Mouse (Mus musculus): ENCODE measurements around the gene Nt5c. TPM values are rescaled to one million over a fixed set of nuclear protein-coding genes. Genes with fewer than 3 reads are reported as not detected.
"Not testable (repeated sequence)": the region's sequence is repeated elsewhere in the genome, so short reads cannot be mapped to it uniquely, and the experiment has no call there.

The Nt5c gene
- polyA plus RNA-seq, 1 experiment from 2014 or later, result 108 TPM

DNA sequence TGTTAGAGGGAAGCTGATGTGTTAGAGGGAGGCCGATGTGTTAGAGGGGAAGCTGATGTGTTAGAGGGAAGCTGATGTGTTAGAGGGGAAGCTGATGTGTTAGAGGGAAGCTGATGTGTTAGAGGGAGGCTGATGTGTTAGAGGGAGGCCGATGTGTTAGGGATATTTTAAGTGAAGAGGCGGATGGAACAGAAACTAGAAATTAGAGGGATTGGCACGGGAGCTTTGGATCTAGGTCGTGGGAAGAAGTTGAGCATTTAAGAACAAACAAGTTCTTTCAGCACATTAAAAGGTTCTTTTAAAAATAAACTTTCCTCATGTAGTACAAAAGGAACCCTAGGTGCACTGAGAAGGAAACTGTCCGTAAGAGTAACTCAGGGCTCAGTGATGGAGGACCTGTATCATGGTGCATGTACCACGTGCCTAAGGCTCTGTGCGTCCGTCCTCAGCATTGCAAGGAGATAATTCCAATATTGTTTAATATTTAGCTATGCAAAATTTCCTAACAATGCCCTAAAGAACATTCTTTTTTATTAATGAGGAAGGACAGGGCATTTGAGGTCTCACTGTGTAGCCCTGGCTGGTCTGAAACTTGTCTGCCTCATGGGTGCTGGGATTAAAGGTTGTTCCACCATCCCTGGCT lies 13.2 kb downstream of the Nt5c start:
- Histone ChIP-seq H3K36me3 (replicated peaks) (0 out of 2 replicates have a peak, but pooled peaks cover 6% of the 10 kb centered on the region), H3K4me2 (no peak overlapping the region), H3K4me3 (no peak overlapping the region), H3K4me1 (peaks cover 32% of the 10 kb centered on the region), H3K9me3 (no peaks in the 10 kb centered on the region), H3K27ac (no peak overlapping the region), H3K27me3 (replicated peaks) (no peaks in the 10 kb centered on the region), H3K9ac (no peak overlapping the region)
- 89% methylated on average over 9 of the region's 9 CpGs for WGBS
- ATAC-seq (replicated peaks), result no peak

GRCm38 (mm10) chr11:115477388-115477787 lies 14.3 kb downstream of the Nt5c start:
- not testable (repeated sequence) for ATAC-seq (replicated peaks); H3K27me3 ChIP-seq (replicated peaks); H3K4me3 ChIP-seq; H3K27ac ChIP-seq; H3K9me3 ChIP-seq; H3K36me3 ChIP-seq (replicated peaks)
- Histone ChIP-seq H3K4me2 (peak overlapping the region; percentile 96; the same call in 1 of the 2 replicates), H3K9ac (0 out of 2 replicates have a peak overlapping the region, but pooled peaks have one; percentile 4), H3K4me1 (peaks cover 33% of the 10 kb centered on the region)
- WGBS, result 91% methylated on average over 7 of the region's 7 CpGs

- ATAC-seq (replicated peaks); H3K36me3 ChIP-seq (replicated peaks); H3K27me3 ChIP-seq (replicated peaks); H3K27ac ChIP-seq; H3K9me3 ChIP-seq: not testable (repeated sequence)
- Histone ChIP-seq H3K9ac (0 out of 2 replicates have a peak overlapping the region, but pooled peaks have one; percentile 4), H3K4me2 (peak overlapping the region; percentile 96), H3K4me3 (peak overlapping the region; percentile 89), H3K4me1 (peaks cover 33% of the 10 kb centered on the region)
- 82% methylated on average over 4 of the region's 4 CpGs for WGBS
These were observed 15.0 kb downstream of the Nt5c start for GRCm38 (mm10) chr11:115476630-115477029.

DNA sequence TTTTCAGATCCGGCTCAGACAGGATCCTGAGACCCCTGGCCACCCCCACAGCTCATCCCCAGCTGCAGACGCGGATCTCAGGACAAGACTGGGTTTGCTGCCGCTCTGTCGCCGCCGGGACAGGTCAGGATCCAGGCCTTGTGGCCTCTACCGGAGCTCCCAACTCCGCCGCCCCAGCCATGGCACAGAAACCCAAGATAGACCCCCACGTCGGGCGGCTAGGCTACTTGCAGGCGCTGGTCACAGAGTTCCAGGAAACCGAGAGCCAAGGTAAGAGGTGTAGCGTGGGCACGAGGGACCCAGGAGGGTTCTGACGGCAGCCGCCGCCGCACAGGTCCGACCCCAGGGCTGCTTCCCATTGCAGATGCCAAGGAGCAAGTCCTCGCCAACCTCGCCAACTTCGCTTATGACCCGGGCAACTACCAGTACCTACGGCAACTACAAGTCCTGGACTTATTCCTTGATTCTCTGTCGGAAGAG lies 15.9 kb downstream of the Nt5c start:
- peak overlapping the region; percentile 89 for H3K4me3 ChIP-seq
- ATAC-seq (replicated peaks), result peak; percentile 49
- H3K4me1 ChIP-seq, result peaks cover 33% of the 10 kb centered on the region
- no peaks in the 10 kb centered on the region for H3K9me3 ChIP-seq
- peak overlapping the region; percentile 96 for H3K4me2 ChIP-seq
- no peaks in the 10 kb centered on the region for H3K27me3 ChIP-seq (replicated peaks)
- WGBS, result 4% methylated on average over 28 of the region's 28 CpGs
- H3K36me3 ChIP-seq (replicated peaks), result 0 out of 2 replicates have a peak, but pooled peaks cover 3% of the 10 kb centered on the region
- peak overlapping the region; percentile 87 for H3K27ac ChIP-seq
- H3K9ac ChIP-seq, result peak overlapping the region; percentile 73

- H3K4me1 ChIP-seq, result peaks cover 33% of the 10 kb centered on the region
- 0 out of 2 replicates have a peak, but pooled peaks cover 3% of the 10 kb centered on the region for H3K36me3 ChIP-seq (replicated peaks)
- H3K4me3 ChIP-seq, result peak within 1 kb of the TSS; percentile 89
- peak within 1 kb of the TSS; percentile 73 for H3K9ac ChIP-seq
- WGBS, result 1% methylated on average over 26 of the region's 26 CpGs
- H3K27ac ChIP-seq, result peak within 1 kb of the TSS; percentile 87
- H3K9me3 ChIP-seq, result no peaks in the 10 kb centered on the region
- peak; percentile 97 for ATAC-seq (replicated peaks)
- peak within 1 kb of the TSS; percentile 96 for H3K4me2 ChIP-seq
- no peaks in the 10 kb centered on the region for H3K27me3 ChIP-seq (replicated peaks)
These were observed 16.5 kb downstream of the Nt5c start, which contains the start of gene Armc7 for GRCm38 (mm10) chr11:115475025-115475757. Gene Armc7 (plus strand): TSS chr11:115475667.

DNA sequence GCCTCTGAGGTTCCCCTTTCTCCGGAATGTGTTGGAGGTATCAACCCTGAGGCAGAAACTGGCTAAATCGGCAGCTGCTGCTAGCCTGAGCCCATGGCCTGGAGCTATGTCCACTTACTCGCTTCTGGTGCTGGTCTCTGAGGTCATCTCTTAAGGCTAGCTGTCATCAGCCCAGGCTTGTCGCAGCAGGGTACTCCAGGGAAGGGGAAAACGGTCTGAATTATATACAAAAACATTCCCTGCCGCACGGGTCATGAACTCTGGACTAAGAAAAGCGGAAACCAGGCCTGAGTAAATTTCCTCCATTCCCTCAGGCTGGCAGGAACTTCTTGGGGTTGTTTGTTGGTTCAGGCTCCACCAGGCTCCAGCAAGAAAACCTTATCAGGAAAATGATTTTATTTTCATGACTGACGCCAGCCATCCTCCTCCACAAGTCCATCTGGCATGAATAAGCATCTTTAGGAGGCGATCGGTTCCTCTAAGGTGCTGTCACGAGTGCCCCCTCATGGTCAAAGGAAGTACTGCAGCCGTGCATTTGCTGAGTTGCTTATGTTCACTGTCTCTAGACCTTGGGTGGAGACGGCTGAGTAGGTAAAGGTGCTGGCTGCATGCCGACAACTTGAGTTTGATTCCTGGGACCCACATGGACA lies 17.9 kb downstream of the Nt5c start:
- H3K4me3 ChIP-seq, result 0 out of 2 replicates have a peak overlapping the region, but pooled peaks have one; percentile 3
- peak overlapping the region; percentile 12; the same call in 1 of the 2 replicates for H3K9ac ChIP-seq
- H3K27ac ChIP-seq, result peak overlapping the region; percentile 47
- peak overlapping the region; percentile 13; the same call in 1 of the 2 replicates for H3K4me2 ChIP-seq
- ATAC-seq (replicated peaks), result peak; percentile 18; the same call in 1 of the 2 replicates
- H3K9me3 ChIP-seq, result no peaks in the 10 kb centered on the region
- peaks cover 33% of the 10 kb centered on the region for H3K4me1 ChIP-seq
- 25% methylated on average over 15 of the region's 15 CpGs for WGBS
- no peaks in the 10 kb centered on the region for H3K36me3 ChIP-seq (replicated peaks)
- no peaks in the 10 kb centered on the region for H3K27me3 ChIP-seq (replicated peaks)

DNA sequence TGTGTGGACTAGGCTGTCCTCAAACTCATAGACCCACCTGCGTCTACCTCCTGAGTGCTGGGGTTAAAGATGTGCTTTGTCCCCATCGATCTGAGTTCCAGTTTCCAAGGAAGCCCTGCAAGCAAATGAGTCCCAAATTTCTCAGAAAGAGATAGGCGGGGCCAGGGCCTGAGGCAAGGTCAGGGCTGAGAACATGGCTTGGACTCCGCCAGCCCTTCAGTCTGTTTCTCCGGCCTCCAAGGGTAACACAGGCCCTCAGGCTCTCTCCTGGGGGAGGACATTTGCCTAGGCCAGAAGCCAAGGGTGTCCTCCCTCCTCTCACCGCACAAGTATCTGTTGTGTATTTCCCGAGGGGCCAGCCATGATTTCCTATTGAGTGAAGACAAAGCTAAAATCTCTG lies 19.5 kb downstream of the Nt5c start:
- Histone ChIP-seq H3K4me2 (no peak overlapping the region), H3K4me1 (peaks cover 29% of the 10 kb centered on the region), H3K36me3 (replicated peaks) (no peaks in the 10 kb centered on the region), H3K9ac (no peak overlapping the region), H3K9me3 (no peaks in the 10 kb centered on the region), H3K27me3 (replicated peaks) (no peaks in the 10 kb centered on the region), H3K4me3 (no peak overlapping the region), H3K27ac (no peak overlapping the region)
- ATAC-seq (replicated peaks), result no peak
- 82% methylated on average over 7 of the region's 7 CpGs for WGBS

DNA sequence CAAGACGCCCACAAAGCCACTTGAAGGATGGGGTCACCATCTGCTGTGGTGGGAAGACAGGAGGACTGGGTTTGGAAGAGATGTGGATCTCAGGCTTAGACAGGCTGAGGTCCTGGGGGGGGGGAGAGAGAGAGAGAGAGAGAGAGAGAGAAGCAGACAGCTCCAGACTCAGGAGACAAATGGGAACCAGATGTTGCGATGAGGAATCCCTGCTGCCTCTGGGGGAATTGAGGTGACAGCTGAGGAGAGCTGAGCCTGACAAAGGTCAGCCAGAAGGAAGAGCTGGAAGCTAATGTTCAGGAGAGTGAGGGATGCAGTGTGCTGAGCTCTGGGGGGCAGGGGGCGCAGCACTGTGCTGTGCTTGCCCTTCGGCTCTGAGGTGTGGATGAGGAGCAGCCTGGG lies 24.4 kb downstream of the Nt5c start:
- no peak for ATAC-seq (replicated peaks)
- H3K9me3 ChIP-seq, result no peaks in the 10 kb centered on the region
- H3K4me1 ChIP-seq, result no peaks in the 10 kb centered on the region
- no peaks in the 10 kb centered on the region for H3K27me3 ChIP-seq (replicated peaks)
- no peak overlapping the region for H3K4me3 ChIP-seq
- no peak overlapping the region for H3K27ac ChIP-seq
- 55% methylated on average over 4 of the region's 4 CpGs for WGBS
- no peaks in the 10 kb centered on the region for H3K36me3 ChIP-seq (replicated peaks)
- no peak overlapping the region for H3K4me2 ChIP-seq
- no peak overlapping the region for H3K9ac ChIP-seq

DNA sequence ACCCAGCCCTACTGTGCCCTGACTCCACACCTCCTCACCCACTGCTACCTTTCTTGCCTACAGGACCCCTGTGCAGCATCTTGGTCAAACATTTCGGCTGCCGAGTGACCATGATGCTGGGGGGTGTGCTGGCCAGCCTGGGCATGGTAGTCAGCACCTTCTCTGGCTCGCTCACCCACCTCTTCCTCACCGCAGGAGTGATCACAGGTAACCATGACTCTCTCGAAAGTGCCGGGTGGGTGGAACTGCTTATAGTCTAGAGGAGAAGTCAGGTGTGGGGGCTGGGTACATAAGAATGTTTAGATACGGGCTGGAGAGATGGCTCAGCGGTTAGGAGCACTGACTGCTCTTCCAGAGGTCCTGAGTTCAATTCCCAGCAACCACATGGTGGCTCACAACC lies 26.8 kb downstream of the Nt5c start:
- 91% methylated on average over 8 of the region's 8 CpGs for WGBS
- no peaks in the 10 kb centered on the region for H3K36me3 ChIP-seq (replicated peaks)
- no peak for ATAC-seq (replicated peaks)
- H3K27ac ChIP-seq, result no peak overlapping the region
- H3K9ac ChIP-seq, result no peak overlapping the region
- no peaks in the 10 kb centered on the region for H3K27me3 ChIP-seq (replicated peaks)
- H3K4me3 ChIP-seq, result no peak overlapping the region
- no peaks in the 10 kb centered on the region for H3K9me3 ChIP-seq
- no peaks in the 10 kb centered on the region for H3K4me1 ChIP-seq
- no peak overlapping the region for H3K4me2 ChIP-seq

GRCm38 (mm10) chr11:115463397-115463796 lies 28.3 kb downstream of the Nt5c start:
- H3K9me3 ChIP-seq, result no peaks in the 10 kb centered on the region
- H3K9ac ChIP-seq, result no peak overlapping the region
- no peak overlapping the region for H3K4me2 ChIP-seq
- H3K27me3 ChIP-seq (replicated peaks), result no peaks in the 10 kb centered on the region
- 72% methylated on average over 11 of the region's 11 CpGs for WGBS
- H3K4me1 ChIP-seq, result no peaks in the 10 kb centered on the region
- no peaks in the 10 kb centered on the region for H3K36me3 ChIP-seq (replicated peaks)
- ATAC-seq (replicated peaks), result no peak
- no peak overlapping the region for H3K4me3 ChIP-seq
- H3K27ac ChIP-seq, result no peak overlapping the region

DNA sequence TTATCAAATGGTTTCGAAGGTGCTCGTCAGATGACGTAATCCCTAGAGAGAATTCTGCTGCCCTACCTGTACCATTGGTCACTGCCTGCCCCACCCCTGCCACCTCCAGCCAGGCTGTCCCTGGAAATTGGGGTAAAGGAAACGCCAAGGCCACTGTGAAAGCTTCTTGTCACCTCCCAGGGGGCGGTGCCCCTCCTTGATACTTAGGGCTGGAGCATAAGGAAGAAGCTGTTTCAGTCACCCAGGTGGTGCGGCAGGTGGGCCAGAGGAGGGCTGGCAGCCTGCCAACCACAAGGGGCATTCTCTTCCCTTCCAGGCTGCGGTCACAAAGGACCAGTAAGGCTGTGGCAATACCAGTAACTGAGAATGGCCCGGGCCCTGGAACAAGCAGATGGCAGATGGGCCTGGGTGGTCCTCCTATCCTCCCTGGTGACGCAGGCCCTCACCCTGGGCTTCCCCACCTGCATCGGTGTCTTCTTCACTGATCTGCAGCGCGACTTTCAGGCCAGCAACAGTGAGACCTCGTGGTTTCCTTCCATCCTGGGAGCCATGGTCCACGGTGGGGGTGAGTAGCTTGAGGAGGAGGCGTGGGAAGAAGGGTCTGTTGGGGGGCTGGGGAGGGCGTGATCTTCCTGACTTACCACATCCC lies 29.3 kb downstream of the Nt5c start, which contains the start of gene Slc16a5:
Slc16a5 (plus strand) TSS at position 232 of the 649 bp plus-strand sequence.
- no peak within 1 kb of the TSS for H3K27ac ChIP-seq
- no peak within 1 kb of the TSS for H3K9ac ChIP-seq
- WGBS, result 76% methylated on average over 16 of the region's 16 CpGs
- H3K4me1 ChIP-seq, result no peaks in the 10 kb centered on the region
- ATAC-seq (replicated peaks), result no peak
- no peaks in the 10 kb centered on the region for H3K9me3 ChIP-seq
- no peaks in the 10 kb centered on the region for H3K27me3 ChIP-seq (replicated peaks)
- no peak within 1 kb of the TSS for H3K4me2 ChIP-seq
- no peaks in the 10 kb centered on the region for H3K36me3 ChIP-seq (replicated peaks)
- H3K4me3 ChIP-seq, result no peak within 1 kb of the TSS
